Mouse (Mus musculus): ENCODE measurements around the gene Prpf3. TPM values are rescaled to one million over a fixed set of nuclear protein-coding genes. Genes with fewer than 3 reads are reported as not detected.

Gene Prpf3
- polyA plus RNA-seq, 1 experiment from 2014 or later, result 40.0 TPM

DNA sequence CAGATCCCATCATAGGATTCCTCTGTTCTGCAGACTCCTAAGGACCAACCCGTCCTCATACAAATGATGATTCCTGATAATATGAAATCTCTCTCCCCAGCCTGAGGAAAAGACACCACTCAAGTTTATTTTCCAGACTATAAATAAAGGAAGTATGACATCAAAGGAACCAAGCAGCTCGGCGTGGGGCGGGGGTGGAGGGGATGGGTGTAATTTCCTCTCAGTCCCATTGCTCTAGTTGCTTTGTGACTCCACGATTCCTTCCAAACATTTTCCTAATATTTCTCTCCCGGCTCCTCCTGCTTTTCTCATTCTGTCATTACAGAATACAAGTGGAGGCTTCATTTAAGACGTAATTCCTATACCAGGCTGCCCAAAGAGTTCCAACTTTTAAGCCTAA is 37.4 kb upstream of the Prpf3 start:
- Histone ChIP-seq H3K27me3 (replicated peaks) (no peaks in the 10 kb centered on the region), H3K36me3 (replicated peaks) (no peaks in the 10 kb centered on the region), H3K4me1 (peaks cover 21% of the 10 kb centered on the region), H3K9me3 (no peaks in the 10 kb centered on the region), H3K4me2 (peak overlapping the region; percentile 67), H3K27ac (peak overlapping the region; percentile 79), H3K4me3 (peak overlapping the region; percentile 61), H3K9ac (peak overlapping the region; percentile 35)
- WGBS, result 24% methylated on average over 7 of the region's 7 CpGs
- ATAC-seq (replicated peaks), result no peak; the same call in 1 of the 2 replicates

GRCm38 (mm10) chr3:95892066-95893052 is 36.7 kb upstream of the Prpf3 start:
- Histone ChIP-seq H3K4me2 (no peak overlapping the region), H3K27me3 (replicated peaks) (no peaks in the 10 kb centered on the region), H3K9me3 (no peaks in the 10 kb centered on the region), H3K9ac (no peak overlapping the region), H3K4me1 (peaks cover 21% of the 10 kb centered on the region), H3K36me3 (replicated peaks) (no peaks in the 10 kb centered on the region), H3K4me3 (no peak overlapping the region), H3K27ac (peak overlapping the region; percentile 79)
- no peak for ATAC-seq (replicated peaks)
- 40% methylated on average over 11 of the region's 11 CpGs for WGBS

GRCm38 (mm10) chr3:95891211-95892065 is 35.8 kb upstream of the Prpf3 start, which contains the start of gene BC028528:
Gene BC028528 (minus strand): TSS chr3:95892005.
- H3K4me1 ChIP-seq, result peaks cover 21% of the 10 kb centered on the region
- 0 out of 2 replicates have a peak within 1 kb of the TSS, but pooled peaks have one; percentile 5 for H3K4me3 ChIP-seq
- no peaks in the 10 kb centered on the region for H3K36me3 ChIP-seq (replicated peaks)
- H3K27ac ChIP-seq, result peak within 1 kb of the TSS; percentile 79
- H3K4me2 ChIP-seq, result no peak within 1 kb of the TSS
- H3K9ac ChIP-seq, result no peak within 1 kb of the TSS
- no peaks in the 10 kb centered on the region for H3K9me3 ChIP-seq
- ATAC-seq (replicated peaks), result no peak
- WGBS, result 26% methylated on average over 12 of the region's 12 CpGs
- no peaks in the 10 kb centered on the region for H3K27me3 ChIP-seq (replicated peaks)

GRCm38 (mm10) chr3:95889664-95890063 is 34.0 kb upstream of the Prpf3 start:
- Histone ChIP-seq H3K4me1 (peaks cover 8% of the 10 kb centered on the region), H3K4me3 (no peak overlapping the region), H3K27ac (no peak overlapping the region), H3K36me3 (replicated peaks) (no peaks in the 10 kb centered on the region), H3K27me3 (replicated peaks) (no peaks in the 10 kb centered on the region), H3K9ac (no peak overlapping the region), H3K9me3 (no peaks in the 10 kb centered on the region), H3K4me2 (no peak overlapping the region)
- WGBS, result 84% methylated on average over 3 of the region's 3 CpGs
- ATAC-seq (replicated peaks), result no peak

GRCm38 (mm10) chr3:95887596-95887995 is 31.9 kb upstream of the Prpf3 start:
- WGBS, result 80% methylated on average over 4 of the region's 4 CpGs
- Histone ChIP-seq H3K27me3 (replicated peaks) (no peaks in the 10 kb centered on the region), H3K9ac (no peak overlapping the region), H3K4me3 (no peak overlapping the region), H3K9me3 (no peaks in the 10 kb centered on the region), H3K36me3 (replicated peaks) (no peaks in the 10 kb centered on the region), H3K4me2 (no peak overlapping the region), H3K27ac (no peak overlapping the region), H3K4me1 (peaks cover 5% of the 10 kb centered on the region)
- no peak for ATAC-seq (replicated peaks)

- Histone ChIP-seq H3K4me2 (no peak overlapping the region), H3K4me3 (no peak overlapping the region), H3K27ac (no peak overlapping the region), H3K27me3 (replicated peaks) (0 out of 2 replicates have a peak, but pooled peaks cover 6% of the 10 kb centered on the region), H3K9ac (no peak overlapping the region), H3K9me3 (no peaks in the 10 kb centered on the region), H3K4me1 (peaks cover 16% of the 10 kb centered on the region), H3K36me3 (replicated peaks) (no peaks in the 10 kb centered on the region)
- ATAC-seq (replicated peaks), result no peak
- WGBS, result 85% methylated on average over 5 of the region's 5 CpGs
These were observed 28.7 kb upstream of the Prpf3 start for GRCm38 (mm10) chr3:95884400-95884799.

DNA sequence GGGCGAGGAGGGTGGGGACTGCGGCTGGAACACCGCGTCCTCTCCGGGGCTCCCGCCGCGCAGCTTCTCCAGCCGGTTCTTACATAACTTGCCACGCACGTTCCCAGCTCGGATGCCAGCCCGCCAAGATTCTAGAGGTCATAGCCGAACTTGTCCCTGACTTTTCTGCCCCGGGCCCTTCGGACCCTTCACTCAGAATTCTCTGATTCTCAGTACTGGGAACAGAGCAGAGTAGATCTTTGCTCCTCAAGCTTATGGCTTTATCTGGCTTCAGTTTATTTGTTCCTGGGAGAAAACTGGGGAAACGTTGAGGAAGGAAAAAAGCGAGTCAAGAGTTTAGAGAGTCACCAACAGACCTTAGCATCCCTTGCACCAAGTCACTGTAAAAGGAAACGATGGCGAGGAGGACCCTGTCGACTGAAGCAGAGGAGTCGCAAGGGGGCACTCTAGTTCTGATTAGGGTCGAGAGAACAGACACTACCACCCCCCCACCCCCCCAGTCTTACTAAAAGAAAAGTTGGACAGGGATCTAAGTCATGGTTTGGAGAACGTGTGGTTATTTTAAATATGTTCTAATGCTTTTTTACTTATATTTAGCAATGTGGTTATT is 27.2 kb upstream of the Prpf3 start:
- ATAC-seq (replicated peaks), result no peak
- H3K27ac ChIP-seq, result no peak overlapping the region
- peak overlapping the region; percentile 51 for H3K4me3 ChIP-seq
- H3K4me1 ChIP-seq, result peaks cover 16% of the 10 kb centered on the region
- peak overlapping the region; percentile 99 for H3K4me2 ChIP-seq
- 0 out of 2 replicates have a peak, but pooled peaks cover 6% of the 10 kb centered on the region for H3K27me3 ChIP-seq (replicated peaks)
- no peaks in the 10 kb centered on the region for H3K36me3 ChIP-seq (replicated peaks)
- 2% methylated on average over 24 of the region's 24 CpGs for WGBS
- H3K9me3 ChIP-seq, result no peaks in the 10 kb centered on the region
- H3K9ac ChIP-seq, result peak overlapping the region; percentile 19; the same call in 1 of the 2 replicates

GRCm38 (mm10) chr3:95881979-95882815 is 26.5 kb upstream of the Prpf3 start, which contains the start of gene Ciart:
Gene Ciart (minus strand): TSS chr3:95882251.
- peak within 1 kb of the TSS; percentile 99 for H3K4me2 ChIP-seq
- ATAC-seq (replicated peaks), result peak; percentile 100
- no peaks in the 10 kb centered on the region for H3K9me3 ChIP-seq
- H3K4me1 ChIP-seq, result peaks cover 16% of the 10 kb centered on the region
- H3K27ac ChIP-seq, result no peak within 1 kb of the TSS
- H3K36me3 ChIP-seq (replicated peaks), result no peaks in the 10 kb centered on the region
- H3K27me3 ChIP-seq (replicated peaks), result 0 out of 2 replicates have a peak, but pooled peaks cover 6% of the 10 kb centered on the region
- peak within 1 kb of the TSS; percentile 51 for H3K4me3 ChIP-seq
- H3K9ac ChIP-seq, result peak within 1 kb of the TSS; percentile 53
- under 1% methylated on average over 60 of the region's 66 CpGs for WGBS

- WGBS, result 90% methylated on average over 4 of the region's 4 CpGs
- Histone ChIP-seq H3K4me2 (no peak overlapping the region), H3K4me1 (peaks cover 16% of the 10 kb centered on the region), H3K36me3 (replicated peaks) (no peaks in the 10 kb centered on the region), H3K27ac (no peak overlapping the region), H3K27me3 (replicated peaks) (0 out of 2 replicates have a peak, but pooled peaks cover 6% of the 10 kb centered on the region), H3K4me3 (no peak overlapping the region), H3K9me3 (no peaks in the 10 kb centered on the region), H3K9ac (no peak overlapping the region)
- no peak for ATAC-seq (replicated peaks)
These were observed 23.4 kb upstream of the Prpf3 start for GRCm38 (mm10) chr3:95879063-95879462.

DNA sequence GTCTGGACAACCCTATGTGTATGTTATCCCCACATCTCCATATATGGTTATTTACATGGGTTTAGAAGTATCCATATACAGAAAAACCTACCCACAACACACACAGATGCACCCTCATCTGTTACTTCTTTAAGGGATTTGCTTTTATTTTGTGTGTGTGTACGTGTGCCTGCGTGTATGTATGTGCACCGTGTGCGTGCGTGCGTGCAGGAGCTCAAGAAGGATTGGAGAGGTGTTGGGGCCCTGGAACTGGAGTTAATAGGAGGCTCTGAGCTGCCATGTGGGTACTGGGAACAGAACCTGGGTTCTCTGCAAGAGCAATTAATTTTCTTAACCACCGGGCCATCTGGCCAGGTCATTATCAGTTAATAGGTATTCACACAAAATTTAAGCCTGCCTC is 16.4 kb upstream of the Prpf3 start:
- Histone ChIP-seq H3K36me3 (replicated peaks) (0 out of 2 replicates have a peak, but pooled peaks cover 5% of the 10 kb centered on the region), H3K9me3 (no peaks in the 10 kb centered on the region)
- 76% methylated on average over 7 of the region's 7 CpGs for WGBS

DNA sequence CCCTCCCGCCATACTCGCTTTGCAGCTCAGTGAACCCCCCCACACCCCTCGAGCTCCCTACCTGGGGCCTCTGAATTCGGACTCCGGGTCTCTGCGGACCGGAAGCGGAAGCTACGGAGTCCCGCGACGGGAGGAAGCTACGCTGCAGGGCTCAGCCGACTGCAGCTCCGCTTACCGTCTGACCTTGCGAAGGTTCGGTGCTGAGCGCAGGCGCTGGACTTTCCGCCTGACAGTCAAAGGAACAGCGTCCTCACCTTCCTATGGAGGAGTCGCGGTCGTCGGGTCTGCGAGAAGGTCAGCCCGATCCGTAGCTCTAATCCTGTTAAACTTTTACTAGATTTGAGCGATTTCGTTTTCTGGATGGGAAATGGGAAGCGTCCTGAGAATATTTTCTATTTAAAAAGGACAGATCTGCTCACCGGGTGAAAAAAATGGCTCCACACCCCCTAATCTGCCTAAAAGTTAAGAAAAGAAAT is 15.7 kb upstream of the Prpf3 start, which contains the start of gene Mrps21:
Mrps21 (minus strand) TSS at position 128 of the 476 bp plus-strand sequence.
- under 1% methylated on average over 33 of the region's 33 CpGs for WGBS
- H3K9me3 ChIP-seq, result no peaks in the 10 kb centered on the region
- H3K4me3 ChIP-seq, result peak within 1 kb of the TSS; percentile 73
- no peaks in the 10 kb centered on the region for H3K27me3 ChIP-seq (replicated peaks)
- H3K27ac ChIP-seq, result peak within 1 kb of the TSS; percentile 84
- H3K9ac ChIP-seq, result peak within 1 kb of the TSS; percentile 62
- H3K36me3 ChIP-seq (replicated peaks), result 0 out of 2 replicates have a peak, but pooled peaks cover 8% of the 10 kb centered on the region
- peaks cover 20% of the 10 kb centered on the region for H3K4me1 ChIP-seq
- peak; percentile 95 for ATAC-seq (replicated peaks)
- peak within 1 kb of the TSS; percentile 83 for H3K4me2 ChIP-seq

More for the DNA sequence above, 16.4 kb upstream of the Prpf3 start:
- Histone ChIP-seq H3K27me3 (replicated peaks) (no peaks in the 10 kb centered on the region), H3K4me3 (peak overlapping the region; percentile 73), H3K9ac (peak overlapping the region; percentile 62; the same call in 1 of the 2 replicates), H3K4me2 (peak overlapping the region; percentile 83), H3K27ac (no peak overlapping the region), H3K4me1 (peaks cover 20% of the 10 kb centered on the region)
- no peak for ATAC-seq (replicated peaks)

Measured in midbrain, embryonic 15.5 days (tissue).